In the genomic region with DNA sequence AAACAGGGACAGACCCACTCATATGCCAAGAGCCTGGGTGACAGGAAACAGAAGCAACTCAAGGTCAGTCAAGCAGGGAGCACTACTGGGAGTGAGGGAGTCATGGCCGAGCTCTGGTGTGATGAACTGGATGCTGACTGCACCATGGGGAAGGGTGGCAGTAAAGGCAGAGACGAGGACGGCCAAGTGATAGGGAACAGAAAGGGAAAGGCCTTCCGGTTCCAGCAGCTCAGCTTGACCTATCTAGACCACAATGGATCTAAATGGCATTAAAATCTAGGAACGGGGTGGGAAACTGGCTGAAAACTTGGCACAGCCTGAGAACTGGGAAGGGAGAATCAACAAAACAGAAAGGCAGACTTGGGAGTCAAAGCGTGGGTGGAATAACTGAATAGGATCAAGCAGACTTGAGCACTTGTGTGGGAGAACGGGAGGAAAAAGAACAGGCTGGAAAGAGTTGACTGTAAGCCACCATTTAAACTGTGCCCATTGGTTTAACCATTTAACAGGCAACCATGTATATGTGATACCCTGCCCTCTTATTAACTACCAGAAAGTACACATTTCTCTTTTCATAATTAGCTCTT, we compare ENCODE assay signal across 23 mouse cellular contexts. TPM values are rescaled to one million over a fixed set of nuclear protein-coding genes. Genes with fewer than 3 reads are reported as not detected.
DNase-seq lines count a peak whose midpoint lies in the region; ATAC-seq and TF ChIP-seq lines count a peak whose summit lies in the region.
"Had no signal": no experiment of that assay in that cellular context is flagged by ENCODE, and none has a peak within 500 bp of the region (broad histone marks: within the 10 kb centered on the region; RNA-seq: fewer than 3 reads in every experiment).

No protein-coding gene starts in this region.

- no peaks in the 10 kb centered on the region for H3K4me1 ChIP-seq in hindbrain, postnatal 0 days (ENCODE audit: insufficient read depth, low read length)
- no peaks in the 10 kb centered on the region for H3K4me1 ChIP-seq in hindbrain, embryonic 10.5 days (replicated peaks)
- H3K4me1 ChIP-seq: forebrain, embryonic 12.5 days; limb, embryonic 12.5 days; midbrain, embryonic 10.5 days had no signal

- 52% methylated on average over 7 of the region's 7 CpGs for WGBS in hindbrain, postnatal 0 days
- WGBS in hindbrain, embryonic 10.5 days, result 83% methylated on average over 7 of the region's 7 CpGs

- no peak overlapping the region for H3K4me3 ChIP-seq in hindbrain, postnatal 0 days (ENCODE audit: low read length)
- no peak overlapping the region for H3K4me3 ChIP-seq in hindbrain, embryonic 10.5 days
- H3K4me3 ChIP-seq: forebrain, embryonic 12.5 days; limb, embryonic 12.5 days; midbrain, embryonic 10.5 days had no signal

- H3K36me3 ChIP-seq in hindbrain, postnatal 0 days (ENCODE audit: insufficient read depth, low read length), result no peaks in the 10 kb centered on the region
- H3K36me3 ChIP-seq in hindbrain, embryonic 10.5 days, result no peaks in the 10 kb centered on the region
- H3K36me3 ChIP-seq: forebrain, embryonic 12.5 days; limb, embryonic 12.5 days; midbrain, embryonic 10.5 days had no signal

- H3K9me3 ChIP-seq in hindbrain, postnatal 0 days (ENCODE audit: low read length), result no peaks in the 10 kb centered on the region
- no peaks in the 10 kb centered on the region for H3K9me3 ChIP-seq in hindbrain, embryonic 10.5 days
- H3K9me3 ChIP-seq: forebrain, embryonic 12.5 days; midbrain, embryonic 10.5 days had no signal

- no peak overlapping the region for H3K9ac ChIP-seq in hindbrain, postnatal 0 days (replicated peaks; ENCODE audit: low read length)
- H3K9ac ChIP-seq: forebrain, embryonic 12.5 days; limb, embryonic 12.5 days; liver, postnatal 0 days had no signal

- no peak overlapping the region for H3K4me2 ChIP-seq in hindbrain, postnatal 0 days (ENCODE audit: low read depth, low read length)
- H3K4me2 ChIP-seq: forebrain, embryonic 12.5 days; limb, embryonic 12.5 days; liver, embryonic 11.5 days had no signal

- DNase-seq in frontal cortex, postnatal 10 days (ENCODE audit: low spot score in 2 of 2), result no peak
- DNase-seq in hindbrain, postnatal 0 days (ENCODE audit: low spot score), result peak; percentile 45
- no peak for DNase-seq in hindbrain, embryonic 10.5 days (ENCODE audit: low spot score)
- DNase-seq in ovary, adult 18-20 months (ENCODE audit: low spot score), result peak; percentile 19
- DNase-seq in ovary, postnatal 10 days (ENCODE audit: low spot score), result no peak
- DNase-seq in fibroblast of lung, adult 2 months (ENCODE audit: low read depth), result peak; percentile 34
- no peak for DNase-seq in lung, postnatal 14 days
- DNase-seq: adrenal gland, postnatal 14 days; cerebellum, adult 9-11 months; gastrocnemius, postnatal 25 days; heart, postnatal 4 days; kidney, adult 18-20 months; liver, postnatal 0 days; spleen, adult 18-20 months; thymus, postnatal 25 days had no signal

- peak; percentile 89 for ATAC-seq in frontal cortex, adult (ENCODE audit: low TSS enrichment)
- ATAC-seq in hindbrain, postnatal 0 days, result peak; percentile 58
- ATAC-seq: inflammation-experienced regulatory T-cells, adult 6 months; liver, postnatal 0 days; lung, postnatal 0 days had no signal

- H3K27me3 ChIP-seq in hindbrain, postnatal 0 days (ENCODE audit: insufficient read depth, low read length), result no peaks in the 10 kb centered on the region
- H3K27me3 ChIP-seq in hindbrain, embryonic 10.5 days (ENCODE audit: insufficient read depth, poor library complexity, severe bottlenecking), result no peaks in the 10 kb centered on the region
- H3K27me3 ChIP-seq: forebrain, embryonic 12.5 days; limb, embryonic 12.5 days had no signal

- H3K27ac ChIP-seq in hindbrain, postnatal 0 days, result no peak overlapping the region
- H3K27ac ChIP-seq in hindbrain, embryonic 10.5 days, result no peak overlapping the region
- H3K27ac ChIP-seq: forebrain, embryonic 12.5 days; kidney, postnatal 0 days; limb, embryonic 12.5 days; midbrain, embryonic 10.5 days had no signal

- no peak for TF ChIP-seq CTCF in hindbrain, postnatal 0 days (IDR thresholded peaks at IDR 0.05; ENCODE audit: low read depth)

RNA-seq across cellular contexts. Expression of a gene that starts 29.3 kb away (rescaled TPM):
- total RNA-seq in hindbrain, postnatal 0 days (2014; rRNA removed), result 2.7 and 4.0 TPM in 2 replicates
- 3.1 and 4.1 TPM in 2 replicates for polyA plus RNA-seq in hindbrain, postnatal 0 days (2015; fragmentation: Nextera tagmentation; extraction: Ambion mirVana)
- polyA plus RNA-seq in hindbrain, embryonic 10.5 days (2016; fragmentation: Nextera tagmentation; extraction: Ambion mirVana), result 0.44 and 0.52 TPM in 2 replicates

Comparison
In these comparisons a context has a peak if more than half of its experiments do, and no peak if none do; other contexts are left out.
1. DNase-seq: peak in hindbrain, postnatal 0 days (single experiment), ovary, adult 18-20 months (single experiment) and fibroblast of lung, adult 2 months (single experiment); none in frontal cortex, postnatal 10 days (0 of 2), hindbrain, embryonic 10.5 days (single experiment), ovary, postnatal 10 days (single experiment) and lung, postnatal 14 days (single experiment).